Mouse (Mus musculus): Measurements from ENCODE around the gene Naa30. TPM values are rescaled to one million over a fixed set of nuclear protein-coding genes. Genes with fewer than 3 reads are reported as not detected.

The Naa30 gene
- polyA plus RNA-seq, 1 experiment = 7.5 TPM

GRCm38 (mm10) chr14:49226471-49226870 is 54.4 kb downstream of the Naa30 start:
- no peak for DNase-seq (ENCODE audit: low read depth)

DNA sequence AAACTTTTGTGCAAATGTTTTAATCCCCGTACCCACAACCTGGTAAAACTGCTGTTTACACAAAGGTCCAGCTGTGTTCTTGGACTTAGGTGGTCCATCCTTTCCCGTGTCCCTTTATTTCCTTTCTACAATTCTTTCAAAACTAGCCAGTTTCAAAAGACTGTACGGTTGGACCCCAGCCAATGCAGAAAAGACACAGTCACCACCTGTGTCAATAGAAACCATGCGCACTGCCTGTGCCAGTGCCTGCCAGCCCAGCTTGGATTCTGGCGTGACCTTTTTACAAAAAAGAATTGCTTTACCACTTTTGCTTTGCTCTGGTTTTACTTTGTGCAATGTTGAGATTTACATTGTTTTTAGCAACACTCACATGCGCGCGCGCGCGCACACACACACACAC is 55.0 kb downstream of the Naa30 start:
- DNase-seq (ENCODE audit: low read depth) = no peak

- DNase-seq (ENCODE audit: low read depth) = no peak
These were observed 59.8 kb downstream of the Naa30 start for GRCm38 (mm10) chr14:49231845-49232244.

DNA sequence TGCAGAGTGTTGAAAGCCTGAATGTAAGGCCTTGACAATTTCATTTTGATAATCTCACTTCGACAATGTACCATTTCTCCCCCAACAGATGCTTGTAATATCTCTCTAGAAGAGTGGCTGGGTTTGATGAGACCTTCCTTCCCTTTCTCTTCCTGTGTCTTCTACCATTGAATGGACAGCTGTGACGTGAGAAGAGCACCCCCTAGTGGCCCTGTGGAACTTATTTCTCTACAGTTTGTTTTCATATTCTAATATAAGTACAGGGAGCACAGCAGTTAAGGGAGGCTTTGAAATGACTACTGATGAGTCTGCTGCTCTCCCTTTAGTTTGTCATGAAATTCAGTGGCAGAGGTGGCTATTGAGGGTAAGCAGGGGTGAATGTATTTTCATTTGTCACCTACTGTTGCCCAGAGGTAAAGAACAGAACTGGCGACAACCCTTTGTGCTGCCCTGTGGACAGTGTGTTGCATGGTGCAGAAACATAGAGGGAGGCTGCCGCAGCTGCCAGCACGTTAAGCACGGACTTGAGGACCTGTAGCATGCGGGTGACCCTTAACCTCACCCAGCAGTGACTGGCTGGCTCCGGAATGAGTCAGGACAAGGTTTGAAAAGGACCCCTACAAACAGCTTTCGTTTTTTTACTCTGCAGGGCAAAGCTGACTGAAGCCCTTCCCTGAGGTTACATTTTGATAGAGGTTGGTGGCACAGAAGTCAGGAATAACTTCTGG is 62.9 kb downstream of the Naa30 start:
- no peak for DNase-seq (ENCODE audit: low read depth)

GRCm38 (mm10) chr14:49238206-49238605 is 66.2 kb downstream of the Naa30 start:
- DNase-seq (ENCODE audit: low read depth) = no peak

Other genes with a start within 250 kb of the Naa30 start
- 9.7 and 10.2 TPM in 2 replicates for gene Ap5m1, start 106.1 kb upstream of the Naa30 start, polyA plus RNA-seq (2012; rRNA removed)
- 8.3 and 9.3 TPM in 2 replicates for gene Exoc5, start 105.6 kb upstream of the Naa30 start, polyA plus RNA-seq (2012; rRNA removed)
- 9.4 and 11.1 TPM in 2 replicates for gene ccdc198, start 73.2 kb downstream of the Naa30 start, polyA plus RNA-seq (2012; rRNA removed)